Mouse (Mus musculus) MN1 (cell line): ENCODE data around the gene Ankdd1a.

Experiments
- DNase-seq: peaks from one replicate; pipeline ENCODE4 v3.0.0-alpha.2; 2016; ENCODE audit warnings: low spot score

Gene Ankdd1a

GRCm38 (mm10) chr9:65519807-65520504 is at the start of gene Ankdd1a:
Gene Ankdd1a, minus strand, starts transcription at chr9:65520193.
- DNase-seq, result peak; percentile 54

GRCm38 (mm10) chr9:65569491-65569971 is 49.5 kb upstream of the Ankdd1a start:
- DNase-seq, result no peak

- DNase-seq, result no peak
Measured at GRCm38 (mm10) chr9:65568787-65569186, 48.8 kb upstream of the Ankdd1a start.

- DNase-seq, result no peak
Measured at GRCm38 (mm10) chr9:65564698-65565097, 44.7 kb upstream of the Ankdd1a start.

- no peak for DNase-seq
Measured at GRCm38 (mm10) chr9:65563073-65563472, 43.1 kb upstream of the Ankdd1a start.

GRCm38 (mm10) chr9:65562081-65562506 is 42.1 kb upstream of the Ankdd1a start:
- DNase-seq, result peak; percentile 87

GRCm38 (mm10) chr9:65561016-65561415 is 41.0 kb upstream of the Ankdd1a start:
- no peak for DNase-seq

GRCm38 (mm10) chr9:65558806-65559205 is 38.8 kb upstream of the Ankdd1a start:
- DNase-seq, result no peak

- DNase-seq, result no peak
Measured at GRCm38 (mm10) chr9:65556979-65557378, 37.0 kb upstream of the Ankdd1a start.

- no peak for DNase-seq
Measured at GRCm38 (mm10) chr9:65556349-65556748, 36.4 kb upstream of the Ankdd1a start.

- DNase-seq, result no peak
Measured at GRCm38 (mm10) chr9:65555621-65556020, 35.6 kb upstream of the Ankdd1a start.

- DNase-seq, result no peak
Measured at GRCm38 (mm10) chr9:65555001-65555405, 35.0 kb upstream of the Ankdd1a start.

GRCm38 (mm10) chr9:65552711-65553110 is 32.7 kb upstream of the Ankdd1a start:
- DNase-seq, result no peak

GRCm38 (mm10) chr9:65552141-65552540 is 32.1 kb upstream of the Ankdd1a start:
- no peak for DNase-seq

GRCm38 (mm10) chr9:65551035-65551434 is 31.0 kb upstream of the Ankdd1a start:
- peak; percentile 61 for DNase-seq

- no peak for DNase-seq
Measured at GRCm38 (mm10) chr9:65550079-65550831, 30.3 kb upstream of the Ankdd1a start.

- DNase-seq, result no peak
Measured at GRCm38 (mm10) chr9:65549643-65550042, 29.6 kb upstream of the Ankdd1a start.

- no peak for DNase-seq
Measured at GRCm38 (mm10) chr9:65549139-65549538, 29.1 kb upstream of the Ankdd1a start.

- DNase-seq, result no peak
Measured at GRCm38 (mm10) chr9:65548311-65548710, 28.3 kb upstream of the Ankdd1a start.

GRCm38 (mm10) chr9:65547844-65548243 is 27.9 kb upstream of the Ankdd1a start:
- DNase-seq, result no peak

GRCm38 (mm10) chr9:65547111-65547510 is 27.1 kb upstream of the Ankdd1a start:
- DNase-seq, result no peak

GRCm38 (mm10) chr9:65546413-65546695 is 26.4 kb upstream of the Ankdd1a start:
- peak; percentile 46 for DNase-seq

- DNase-seq, result no peak
Measured at GRCm38 (mm10) chr9:65545635-65546412, 25.8 kb upstream of the Ankdd1a start.
